Mouse (Mus musculus) liver, embryonic 15.5 days (tissue): ENCODE measurements around the gene Kat7. TPM values are rescaled to one million over a fixed set of nuclear protein-coding genes. Genes with fewer than 3 reads are reported as not detected.

Source experiments
- ATAC-seq: fragments of 200-750 bp; cut with Nextera tagmentation; 2 replicates; pipeline ENCODE4 v1.8.0; 2017; ENCODE audit warnings: moderate number of reproducible peaks, mild to moderate bottlenecking, moderate library complexity; ENCODE audit not compliant: insufficient read depth
- H3K27ac ChIP-seq: fragments of 300-500 bp; sonication (generic); replicated peaks from 2 replicates; pipeline ENCODE4 v1.5.1; 2015; ENCODE audit warnings: mild to moderate bottlenecking, inconsistent platforms
- H3K27me3 ChIP-seq: fragments of 300-500 bp; sonication (generic); 2 replicates; pipeline ENCODE4 v1.6.1; 2015; ENCODE audit warnings: mild to moderate bottlenecking, inconsistent platforms
- H3K36me3 ChIP-seq: fragments of 300-500 bp; sonication (generic); replicated peaks from 2 replicates; pipeline ENCODE4 v1.6.1; 2015; ENCODE audit warnings: moderate library complexity, mild to moderate bottlenecking, inconsistent platforms
- H3K4me1 ChIP-seq: fragments of 300-500 bp; sonication (generic); replicated peaks from 2 replicates; pipeline ENCODE4 v1.6.1; 2015; ENCODE audit warnings: inconsistent platforms
- H3K4me2 ChIP-seq: fragments of 300-500 bp; sonication (generic); 2 replicates; pipeline ENCODE4 v1.6.1; 2015; ENCODE audit warnings: moderate library complexity, mild to moderate bottlenecking, inconsistent platforms
- H3K4me3 ChIP-seq: fragments of 300-500 bp; sonication (generic); replicated peaks from 2 replicates; pipeline ENCODE4 v1.5.1; 2015; ENCODE audit warnings: mild to moderate bottlenecking, inconsistent platforms
- H3K9ac ChIP-seq: fragments of 300-500 bp; sonication (generic); 2 replicates; pipeline ENCODE4 v1.6.1; 2015; ENCODE audit warnings: moderate library complexity, mild to moderate bottlenecking, inconsistent platforms
- H3K9me3 ChIP-seq: fragments of 300-500 bp; sonication (generic); replicated peaks from 2 replicates; pipeline ENCODE4 v1.6.1; 2016; ENCODE audit warnings: inconsistent platforms
- WGBS: fragments of 180-500 bp; shearing (Covaris S2); methylation state at CpG from one replicate; pipeline ENCODE4 v1.1.7; 2015; ENCODE audit warnings: mixed read lengths; ENCODE audit not compliant: insufficient replicate concordance; 5-methylcytosine and 5-hydroxymethylcytosine counted together
- polyA plus RNA-seq: library from polyadenylated mRNA; unstranded; fragments of >200 nt; fragmentation: Nextera tagmentation; extraction: Ambion mirVana; gene quantifications from 2 replicates; pipeline ENCODE4 v1.2.1, GENCODE M21; 2015

Gene Kat7
- polyA plus RNA-seq, 1 experiment from 2014 or later = 30.8 TPM

GRCm38 (mm10) chr11:95333805-95334204, 23.8 kb upstream of the Kat7 start:
- peak; percentile 82 for ATAC-seq
- Histone ChIP-seq H3K4me2 (peak overlapping the region; percentile 52), H3K9me3 (no peaks in the 10 kb centered on the region), H3K36me3 (no peaks in the 10 kb centered on the region), H3K27me3 (no peaks in the 10 kb centered on the region), H3K27ac (peak overlapping the region; percentile 95), H3K4me1 (peaks cover 62% of the 10 kb centered on the region), H3K9ac (0 out of 2 replicates have a peak overlapping the region, but pooled peaks have one; percentile 9), H3K4me3 (peak overlapping the region; percentile 9; the same call in 1 of the 2 replicates)
- WGBS = 23% methylated on average over 9 of the region's 9 CpGs

DNA sequence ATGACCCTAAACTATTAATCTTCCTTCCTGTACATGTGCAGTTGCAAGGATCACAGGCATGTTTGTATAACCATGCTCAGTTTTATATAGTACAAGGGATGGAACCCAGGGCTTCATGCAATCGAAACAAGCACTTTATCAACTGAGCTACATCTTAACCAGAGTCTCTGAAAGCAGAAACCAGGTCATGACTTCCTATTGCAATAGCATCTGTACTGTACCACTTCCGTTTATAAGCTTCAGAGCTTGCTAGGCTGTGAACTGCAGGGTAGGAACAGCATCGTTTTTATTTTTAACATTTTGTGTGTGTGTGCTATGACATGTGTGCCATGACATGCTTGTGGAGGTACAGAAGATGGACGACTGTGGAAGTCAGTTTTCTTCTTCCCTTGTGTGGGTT, 23.2 kb upstream of the Kat7 start:
- Histone ChIP-seq H3K4me1 (peaks cover 63% of the 10 kb centered on the region), H3K4me2 (peak overlapping the region; percentile 52), H3K9me3 (no peaks in the 10 kb centered on the region), H3K9ac (no peak overlapping the region), H3K4me3 (0 out of 2 replicates have a peak overlapping the region, but pooled peaks have one; percentile 9), H3K27me3 (no peaks in the 10 kb centered on the region), H3K27ac (peak overlapping the region; percentile 95), H3K36me3 (no peaks in the 10 kb centered on the region)
- WGBS = 20% methylated on average over 4 of the region's 4 CpGs
- no peak for ATAC-seq

DNA sequence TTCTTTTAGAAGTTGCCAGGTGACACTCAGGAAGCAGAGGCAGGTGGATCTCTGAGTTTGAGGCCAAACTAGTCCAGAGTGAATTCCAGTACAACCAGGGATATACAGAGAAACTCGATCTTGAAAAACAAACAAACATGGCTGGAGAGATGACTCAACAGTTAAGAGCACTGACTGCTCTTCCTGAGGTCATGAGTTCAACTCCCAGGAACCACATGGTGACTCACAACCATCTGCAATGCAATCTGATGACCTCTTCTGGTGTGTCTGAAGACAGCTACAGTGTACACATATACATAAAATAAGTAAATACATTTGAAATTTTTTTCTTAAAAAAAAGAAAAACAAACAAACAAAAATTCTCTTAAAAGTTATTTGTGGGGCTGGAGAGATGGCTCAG, 20.6 kb upstream of the Kat7 start:
- H3K9ac ChIP-seq = no peak overlapping the region
- H3K4me1 ChIP-seq = peaks cover 54% of the 10 kb centered on the region
- 49% methylated on average over 1 of the region's 1 CpGs for WGBS
- H3K36me3 ChIP-seq = no peaks in the 10 kb centered on the region
- H3K27ac ChIP-seq = no peak overlapping the region
- H3K4me3 ChIP-seq = no peak overlapping the region
- no peak overlapping the region for H3K4me2 ChIP-seq
- H3K9me3 ChIP-seq = no peaks in the 10 kb centered on the region
- ATAC-seq = no peak
- H3K27me3 ChIP-seq = no peaks in the 10 kb centered on the region

DNA sequence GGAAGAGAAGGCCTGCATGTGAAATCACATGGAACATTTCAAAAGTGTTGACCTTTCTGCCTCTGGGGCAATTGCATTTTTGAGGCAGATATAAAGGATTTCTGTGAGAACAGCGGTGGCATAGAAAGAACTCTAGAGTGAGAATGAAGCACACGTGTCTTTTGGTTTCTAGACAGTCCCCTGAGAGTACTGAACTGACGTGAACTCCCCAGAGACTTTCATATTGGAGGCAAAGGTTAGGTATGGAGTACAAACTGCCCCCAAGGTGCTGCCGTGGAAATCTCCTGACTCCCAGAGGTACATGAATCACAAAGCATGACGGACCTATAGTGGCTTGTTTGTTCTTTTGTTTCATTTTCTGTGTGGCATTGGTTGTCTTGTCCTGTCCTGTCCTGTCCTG, 18.6 kb upstream of the Kat7 start:
- ATAC-seq = no peak
- no peaks in the 10 kb centered on the region for H3K9me3 ChIP-seq
- no peaks in the 10 kb centered on the region for H3K27me3 ChIP-seq
- no peak overlapping the region for H3K4me3 ChIP-seq
- no peak overlapping the region for H3K9ac ChIP-seq
- 79% methylated on average over 5 of the region's 5 CpGs for WGBS
- peak overlapping the region; percentile 51 for H3K27ac ChIP-seq
- peaks cover 39% of the 10 kb centered on the region for H3K4me1 ChIP-seq
- H3K36me3 ChIP-seq = no peaks in the 10 kb centered on the region
- no peak overlapping the region for H3K4me2 ChIP-seq

GRCm38 (mm10) chr11:95326243-95326642, 16.2 kb upstream of the Kat7 start:
- 72% methylated on average over 11 of the region's 11 CpGs for WGBS
- Histone ChIP-seq H3K4me1 (peaks cover 25% of the 10 kb centered on the region), H3K36me3 (no peaks in the 10 kb centered on the region), H3K27ac (no peak overlapping the region), H3K27me3 (no peaks in the 10 kb centered on the region), H3K9me3 (no peaks in the 10 kb centered on the region), H3K4me3 (no peak overlapping the region), H3K9ac (no peak overlapping the region), H3K4me2 (no peak overlapping the region)
- ATAC-seq = no peak

- 71% methylated on average over 4 of the region's 4 CpGs for WGBS
- H3K4me2 ChIP-seq = no peak overlapping the region
- H3K27me3 ChIP-seq = no peaks in the 10 kb centered on the region
- no peaks in the 10 kb centered on the region for H3K9me3 ChIP-seq
- H3K36me3 ChIP-seq = no peaks in the 10 kb centered on the region
- H3K4me3 ChIP-seq = no peak overlapping the region
- H3K4me1 ChIP-seq = peaks cover 29% of the 10 kb centered on the region
- no peak overlapping the region for H3K27ac ChIP-seq
- no peak overlapping the region for H3K9ac ChIP-seq
- ATAC-seq = no peak
These were observed 15.8 kb upstream of the Kat7 start for GRCm38 (mm10) chr11:95325832-95326231.

DNA sequence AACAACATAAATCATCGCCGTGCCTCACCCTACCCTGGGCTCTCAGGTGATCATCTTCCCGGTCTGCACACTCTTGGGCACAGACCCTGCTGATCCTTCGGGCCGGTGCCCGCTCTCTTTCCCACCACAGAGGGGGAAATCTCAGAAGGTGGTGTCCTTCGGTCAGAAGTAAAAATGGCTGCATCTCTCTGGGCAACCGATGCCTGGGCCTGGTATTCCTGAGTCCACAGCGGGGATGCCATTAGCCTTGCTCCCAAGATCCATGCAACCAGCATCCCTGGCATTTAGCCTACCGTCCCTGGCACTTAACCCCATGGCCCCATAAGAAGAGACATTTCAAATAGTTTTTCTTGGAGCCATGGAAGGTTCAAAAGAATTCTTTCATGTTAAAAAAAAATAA, 14.1 kb upstream of the Kat7 start:
- no peak overlapping the region for H3K27ac ChIP-seq
- no peaks in the 10 kb centered on the region for H3K27me3 ChIP-seq
- H3K4me1 ChIP-seq = peaks cover 42% of the 10 kb centered on the region
- WGBS = 90% methylated on average over 10 of the region's 10 CpGs
- no peak overlapping the region for H3K4me3 ChIP-seq
- H3K9ac ChIP-seq = no peak overlapping the region
- H3K36me3 ChIP-seq = no peaks in the 10 kb centered on the region
- H3K9me3 ChIP-seq = no peaks in the 10 kb centered on the region
- H3K4me2 ChIP-seq = no peak overlapping the region
- no peak for ATAC-seq

DNA sequence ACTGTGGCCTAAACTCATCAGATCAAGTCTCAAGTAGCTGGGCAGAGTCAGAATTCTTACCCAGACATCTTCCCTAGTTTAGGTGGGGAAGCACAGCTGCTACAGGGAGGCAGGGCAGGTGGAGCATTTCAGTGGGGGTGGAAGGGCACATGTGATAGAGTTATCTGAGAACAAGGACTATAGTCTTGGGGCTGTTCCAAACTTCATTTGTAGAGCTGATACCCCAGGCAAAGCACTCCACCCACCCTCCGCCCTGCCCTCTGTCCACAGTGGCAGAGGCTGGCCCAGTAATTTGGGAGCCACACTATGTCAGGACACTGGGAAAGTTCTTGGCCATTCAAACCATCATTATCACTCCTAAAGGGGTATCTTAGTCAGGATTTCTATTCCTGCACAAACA, 10.0 kb upstream of the Kat7 start:
- peak overlapping the region; percentile 51 for H3K4me2 ChIP-seq
- peak overlapping the region; percentile 83 for H3K27ac ChIP-seq
- H3K9me3 ChIP-seq = no peaks in the 10 kb centered on the region
- H3K27me3 ChIP-seq = no peaks in the 10 kb centered on the region
- peak; percentile 95 for ATAC-seq
- peaks cover 57% of the 10 kb centered on the region for H3K4me1 ChIP-seq
- H3K36me3 ChIP-seq = no peaks in the 10 kb centered on the region
- H3K4me3 ChIP-seq = no peak overlapping the region
- whole genome bisulfite sequencing = 25% methylated on average over 1 of the region's 1 CpGs
- peak overlapping the region; percentile 27; the same call in 1 of the 2 replicates for H3K9ac ChIP-seq

DNA sequence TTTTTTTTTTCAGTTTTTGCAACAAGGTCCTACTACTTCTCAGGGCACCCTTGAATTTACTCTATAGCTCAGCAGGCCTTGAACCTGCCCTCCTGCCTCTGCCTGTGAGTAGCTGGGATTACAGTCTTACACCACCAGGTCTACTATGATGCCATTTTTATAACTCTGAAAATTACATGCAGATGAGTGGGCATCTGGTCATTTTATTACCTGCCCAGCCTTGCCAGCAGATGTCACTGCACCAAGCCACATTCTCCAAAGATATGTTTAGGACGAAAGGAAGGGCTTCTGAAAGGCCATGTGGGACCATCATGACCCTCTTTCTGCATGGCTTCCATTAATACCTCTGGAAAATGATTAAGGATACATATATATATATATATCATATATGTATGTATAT, 9.5 kb upstream of the Kat7 start:
- H3K36me3 ChIP-seq = no peaks in the 10 kb centered on the region
- 38% methylated on average over 1 of the region's 1 CpGs for WGBS
- ATAC-seq = 0 out of 2 replicates have a peak, but pooled peaks have one; percentile 29
- peak overlapping the region; percentile 51 for H3K4me2 ChIP-seq
- peak overlapping the region; percentile 83 for H3K27ac ChIP-seq
- no peaks in the 10 kb centered on the region for H3K27me3 ChIP-seq
- H3K9me3 ChIP-seq = no peaks in the 10 kb centered on the region
- H3K4me1 ChIP-seq = peaks cover 57% of the 10 kb centered on the region
- no peak overlapping the region for H3K4me3 ChIP-seq
- peak overlapping the region; percentile 18; the same call in 1 of the 2 replicates for H3K9ac ChIP-seq

GRCm38 (mm10) chr11:95318116-95318515, 8.1 kb upstream of the Kat7 start:
- peak overlapping the region; percentile 43 for H3K4me2 ChIP-seq
- no peaks in the 10 kb centered on the region for H3K27me3 ChIP-seq
- H3K4me3 ChIP-seq = peak overlapping the region; percentile 16; the same call in 1 of the 2 replicates
- no peaks in the 10 kb centered on the region for H3K36me3 ChIP-seq
- WGBS = 26% methylated on average over 9 of the region's 9 CpGs
- H3K4me1 ChIP-seq = peaks cover 65% of the 10 kb centered on the region
- H3K27ac ChIP-seq = peak overlapping the region; percentile 83
- no peak overlapping the region for H3K9ac ChIP-seq
- ATAC-seq = peak; percentile 72
- H3K9me3 ChIP-seq = no peaks in the 10 kb centered on the region

DNA sequence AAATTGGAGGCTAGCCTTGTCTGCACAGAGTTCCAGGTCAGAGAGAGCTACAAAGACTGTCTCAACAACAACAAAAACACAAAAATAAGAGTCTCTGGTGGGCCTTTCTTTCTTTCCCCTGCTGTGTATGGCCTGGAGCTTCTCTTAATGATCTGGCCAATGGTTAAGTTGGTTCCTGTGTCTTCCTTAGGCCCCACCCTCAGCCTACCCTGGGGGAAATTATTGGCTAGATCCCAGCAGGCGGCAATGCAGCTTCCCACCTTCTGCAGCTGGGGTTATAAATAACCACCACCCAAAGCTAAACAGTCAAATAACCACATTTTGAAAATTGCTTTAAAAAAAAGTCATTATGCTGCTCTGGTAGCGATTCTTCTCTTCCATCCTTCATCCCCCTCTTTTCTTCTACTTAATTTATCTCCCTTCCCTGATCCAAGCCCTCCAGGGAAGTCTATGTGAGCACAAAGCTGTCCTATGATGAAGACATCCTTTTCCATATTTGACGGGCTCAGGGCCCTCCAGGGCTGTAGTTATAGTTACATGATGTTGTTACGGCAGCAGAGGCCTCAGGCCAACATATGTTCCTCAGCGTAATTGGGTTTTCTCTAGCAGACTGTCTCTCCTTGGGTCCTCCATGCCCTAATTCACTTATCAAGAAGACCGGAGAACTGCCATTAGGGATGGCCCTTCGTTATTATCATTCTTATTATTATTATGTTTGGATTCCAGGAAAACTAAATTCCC, 5.3 kb upstream of the Kat7 start:
- Histone ChIP-seq H3K4me2 (no peak overlapping the region), H3K9me3 (no peaks in the 10 kb centered on the region)
- WGBS = 74% methylated on average over 7 of the region's 7 CpGs

More for the DNA sequence above, 5.3 kb upstream of the Kat7 start:
- Histone ChIP-seq H3K9ac (no peak overlapping the region), H3K27me3 (no peaks in the 10 kb centered on the region), H3K4me1 (peaks cover 67% of the 10 kb centered on the region), H3K36me3 (no peaks in the 10 kb centered on the region), H3K4me3 (no peak overlapping the region), H3K27ac (no peak overlapping the region)
- no peak for ATAC-seq
